21 mouse cellular contexts compared by ENCODE assay signal in the genomic region with DNA sequence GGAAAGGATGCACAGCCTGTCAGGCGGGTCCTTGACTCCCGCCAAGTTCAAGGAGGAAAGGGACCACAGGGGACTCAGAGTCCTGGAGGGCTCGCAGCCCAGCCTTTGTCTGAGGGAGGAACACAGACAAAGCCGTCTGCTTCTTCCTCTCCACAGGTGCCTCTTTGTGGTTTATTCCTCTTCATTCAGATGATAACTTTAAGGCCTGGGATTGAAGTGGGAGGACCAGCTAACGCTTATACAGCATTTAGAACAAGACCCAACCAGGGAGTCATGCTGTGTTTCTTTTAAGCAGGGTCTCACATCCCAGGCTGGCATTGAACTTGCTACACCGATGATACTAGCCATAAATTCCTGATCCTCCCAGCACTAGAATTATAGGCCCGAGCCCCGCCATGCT. TPM values are rescaled to one million over a fixed set of nuclear protein-coding genes. Genes with fewer than 3 reads are reported as not detected.
DNase-seq lines count a peak whose midpoint lies in the region; ATAC-seq and TF ChIP-seq lines count a peak whose summit lies in the region.
"Had no signal": no experiment of that assay in that cellular context is flagged by ENCODE, and none has a peak within 500 bp of the region (broad histone marks: within the 10 kb centered on the region; RNA-seq: fewer than 3 reads in every experiment).

No protein-coding gene starts in this region.

- no peak for TF ChIP-seq POLR2A in ES-Bruce4 (IDR thresholded peaks at IDR 0.05; ENCODE audit: insufficient read depth, low read length)

- no peak for ATAC-seq in neural tube, embryonic 15.5 days (ENCODE audit: low FRiP score)
- ATAC-seq: activated CD4-positive, CD25-positive, alpha-beta regulatory T cell, adult 4 months; forebrain, embryonic 13.5 days; forebrain, embryonic 15.5 days; forebrain, postnatal 0 days had no signal

- H3K4me1 ChIP-seq in E14TG2a.4 (replicated peaks; ENCODE audit: low read depth, low read length): peaks cover 60% of the 10 kb centered on the region
- peaks cover 5% of the 10 kb centered on the region for H3K4me1 ChIP-seq in ES-Bruce4 (ENCODE audit: control insufficient read depth, insufficient read depth, low read length)
- peaks cover 0 to 26% of the 10 kb centered on the region in 2 experiments; a peak in 2 of 4 replicates for H3K4me1 ChIP-seq in ES-E14 (ENCODE audit: control insufficient read depth in 2 of 2, insufficient read depth in 2 of 2, low read length in 2 of 2, poor library complexity in 1 of 2)
- H3K4me1 ChIP-seq in neural tube, embryonic 15.5 days: peaks cover 10% of the 10 kb centered on the region
- H3K4me1 ChIP-seq: embryonic facial prominence, embryonic 10.5 days; embryonic facial prominence, embryonic 12.5 days; forebrain, embryonic 13.5 days had no signal

- H3K27ac ChIP-seq in ES-Bruce4 (ENCODE audit: insufficient read depth, low read length): no peak overlapping the region
- H3K27ac ChIP-seq in ES-E14 (ENCODE audit: insufficient read depth, low read depth, low read length, poor library complexity, severe bottlenecking): peak overlapping the region; percentile 41; the same call in 1 of the 2 replicates
- no peak overlapping the region for H3K27ac ChIP-seq in neural tube, embryonic 15.5 days (replicated peaks)
- no peak overlapping the region for H3K27ac ChIP-seq in gastrocnemius, adult 2 months
- H3K27ac ChIP-seq: embryonic facial prominence, embryonic 10.5 days; embryonic facial prominence, embryonic 12.5 days; forebrain, embryonic 13.5 days; forebrain, embryonic 15.5 days had no signal

- no peak overlapping the region for H3K4me2 ChIP-seq in neural tube, embryonic 15.5 days
- H3K4me2 ChIP-seq: embryonic facial prominence, embryonic 12.5 days; forebrain, embryonic 13.5 days; forebrain, embryonic 15.5 days had no signal

- intact Hi-C loops in gastrocnemius, adult 2 months (cut with DNase I): no loop called here

- WGBS in neural tube, embryonic 15.5 days: 26% methylated on average over 8 of the region's 8 CpGs

- peaks cover 64% of the 10 kb centered on the region for H3K27me3 ChIP-seq in E14TG2a.4 (ENCODE audit: insufficient read depth, low read length)
- no peaks in the 10 kb centered on the region for H3K27me3 ChIP-seq in ES-Bruce4 (ENCODE audit: control insufficient read depth, insufficient read depth, low read length, poor library complexity, severe bottlenecking)
- H3K27me3 ChIP-seq in neural tube, embryonic 15.5 days (replicated peaks): no peaks in the 10 kb centered on the region
- H3K27me3 ChIP-seq: forebrain, embryonic 13.5 days; forebrain, embryonic 15.5 days had no signal

- in situ Hi-C loops in ES-E14 (cut with MboI; ENCODE audit: low sequenced_read_pairs in 2 of 2, unreplicated experiment in 2 of 2): no loop called here

- 0 out of 2 replicates have a peak, but pooled peaks have one; percentile 40 for TF ChIP-seq EP300 in ES-Bruce4 (IDR thresholded peaks at IDR 0.05; ENCODE audit: insufficient read depth, low read depth, low read length)

- H3K4me3 ChIP-seq in E14TG2a.4 (replicated peaks; ENCODE audit: low read length) (0 out of 2 replicates have a peak overlapping the region, but pooled peaks have one; percentile 5), ES-Bruce4 (ENCODE audit: low read depth, low read length) (no peak overlapping the region), ES-E14 (ENCODE audit: insufficient read depth in 1 of 2, low read depth in 1 of 2, low read length in 2 of 2, poor library complexity in 1 of 2, severe bottlenecking in 1 of 2) (no peak overlapping the region)
- no peak overlapping the region for H3K4me3 ChIP-seq in neural tube, embryonic 15.5 days (replicated peaks)
- no peak overlapping the region for H3K4me3 ChIP-seq in gastrocnemius, adult 2 months
- H3K4me3 ChIP-seq: embryonic facial prominence, embryonic 10.5 days; embryonic facial prominence, embryonic 12.5 days; forebrain, embryonic 13.5 days; forebrain, embryonic 15.5 days had no signal

- no peak for TF ChIP-seq CTCF in E14TG2a.4 (conservative IDR thresholded peaks at IDR 0.05; ENCODE audit: low read length)
- no peak for TF ChIP-seq CTCF in ES-Bruce4 (IDR thresholded peaks at IDR 0.05; ENCODE audit: low read depth, low read length)
- no peak for TF ChIP-seq CTCF in gastrocnemius, adult 2 months (IDR thresholded peaks at IDR 0.05)

- H3K9ac ChIP-seq in ES-Bruce4 (ENCODE audit: low read depth, poor library complexity, severe bottlenecking): no peak overlapping the region
- no peak overlapping the region for H3K9ac ChIP-seq in ES-E14 (ENCODE audit: insufficient read depth, low read depth, low read length, poor library complexity, severe bottlenecking)
- H3K9ac ChIP-seq in neural tube, embryonic 15.5 days (replicated peaks): no peak overlapping the region
- H3K9ac ChIP-seq: embryonic facial prominence, embryonic 12.5 days; forebrain, embryonic 13.5 days; forebrain, embryonic 15.5 days; forebrain, postnatal 0 days had no signal

- H3K9me3 ChIP-seq in E14TG2a.4 (ENCODE audit: low read length) (peaks cover 1% of the 10 kb centered on the region; the same call in 1 of the 2 replicates), ES-Bruce4 (replicated peaks; ENCODE audit: control insufficient read depth, insufficient read depth, low read length, poor library complexity, severe bottlenecking) (no peaks in the 10 kb centered on the region), ES-E14 (ENCODE audit: control insufficient read depth, insufficient read depth, low read depth, low read length) (no peaks in the 10 kb centered on the region)
- no peaks in the 10 kb centered on the region for H3K9me3 ChIP-seq in neural tube, embryonic 15.5 days (replicated peaks)
- H3K9me3 ChIP-seq: embryonic facial prominence, embryonic 10.5 days; embryonic facial prominence, embryonic 12.5 days; forebrain, embryonic 15.5 days had no signal

- H3K36me3 ChIP-seq in E14TG2a.4 (ENCODE audit: insufficient read depth, low read length) (no peaks in the 10 kb centered on the region), ES-Bruce4 (ENCODE audit: control insufficient read depth, insufficient read depth, low read length, poor library complexity, severe bottlenecking) (no peaks in the 10 kb centered on the region), ES-E14 (ENCODE audit: control insufficient read depth, insufficient read depth, low read length, poor library complexity, severe bottlenecking) (no peaks in the 10 kb centered on the region)
- H3K36me3 ChIP-seq in neural tube, embryonic 15.5 days: no peaks in the 10 kb centered on the region
- H3K36me3 ChIP-seq: embryonic facial prominence, embryonic 10.5 days; embryonic facial prominence, embryonic 12.5 days; forebrain, embryonic 15.5 days had no signal

- DNase-seq in ES-E14 (ENCODE audit: low read depth, low spot score) (peak; percentile 69), WW6 (ENCODE audit: low read depth, low spot score) (peak; percentile 59)
- no peak for DNase-seq in neural tube, embryonic 10.5 days (ENCODE audit: extremely low spot score, low spot score)
- DNase-seq in urinary bladder, postnatal 10 days (ENCODE audit: low spot score): no peak
- no peak for DNase-seq in gastrocnemius, adult 2 months
- DNase-seq: adrenal gland, postnatal 10 days; adrenal gland, postnatal 25 days; cerebellum, adult 11 months; cerebellum, adult 18-20 months; cerebellum, adult 9-10 months; cerebellum, postnatal 10 days; cerebellum, postnatal 25 days; forebrain, postnatal 0 days had no signal

TF ChIP-seq in ES-E14, 5 proteins besides CTCF, POLR2A, EP300 and RAD21:
- TF ChIP-seq CHD2 (IDR thresholded peaks at IDR 0.05; ENCODE audit: low read depth, low read length): no peak
- TF ChIP-seq HCFC1 (IDR thresholded peaks at IDR 0.05; ENCODE audit: borderline replicate concordance, insufficient read depth, low read length): no peak
- TF ChIP-seq ZNF384 (IDR thresholded peaks at IDR 0.05; ENCODE audit: low read depth, low read length): no peak
- TF ChIP-seq MAFK (IDR thresholded peaks at IDR 0.05; ENCODE audit: insufficient read depth, low read depth, low read length): no peak
- no peak for TF ChIP-seq ZC3H11A (IDR thresholded peaks at IDR 0.05; ENCODE audit: borderline replicate concordance, low read depth, low read length)

RNA-seq across cellular contexts. Expression of a gene that starts 23.7 kb away (rescaled TPM):
- polyA plus RNA-seq in ES-Bruce4 (2011; ENCODE audit: insufficient read depth, insufficient read length, low read depth, missing spikeins): 141 and 150 TPM in 2 replicates
- 134 and 195 TPM in 2 replicates for total RNA-seq in ES-E14 (2012; rRNA removed)
- 108 and 116 TPM in 2 replicates for polyA plus RNA-seq in neural tube, embryonic 15.5 days (2015; fragmentation: Nextera tagmentation; extraction: Ambion mirVana)
- 10 to 100 TPM; 37.6 to 45.5 TPM for total RNA-seq in gastrocnemius, adult 2 months (2021)

RNA-seq across cellular contexts. Expression of a gene that starts 38.2 kb away (rescaled TPM):
- polyA plus RNA-seq in ES-Bruce4 (2011; ENCODE audit: insufficient read depth, insufficient read length, low read depth, missing spikeins): 2.6 and 4.8 TPM in 2 replicates
- 1.1 and 1.3 TPM in 2 replicates for total RNA-seq in ES-E14 (2012; rRNA removed)
- polyA plus RNA-seq in neural tube, embryonic 15.5 days (2015; fragmentation: Nextera tagmentation; extraction: Ambion mirVana): 5.9 and 7.0 TPM in 2 replicates
- under 1 TPM; 0.10 to 0.33 TPM for total RNA-seq in gastrocnemius, adult 2 months (2021)
- polyA plus RNA-seq: activated CD4-positive, CD25-positive, alpha-beta regulatory T cell, adult 4 months had no signal

Comparison
In these comparisons a context has a peak if more than half of its experiments do, and no peak if none do; other contexts are left out.
1. DNase-seq: peak in ES-E14 (single experiment) and WW6 (single experiment); none in neural tube, embryonic 10.5 days (single experiment), urinary bladder, postnatal 10 days (single experiment) and gastrocnemius, adult 2 months (single experiment).